Mouse (Mus musculus) T-helper 1 cell (primary cell): Measurements from ENCODE around the gene Rhobtb1.

Source experiments
- in situ Hi-C: fragments of 300-600 bp; cut with MboI, MseI; formaldehyde crosslinking; loops from one replicate; pipeline ENCODE4 v1.15.1; 2025; ENCODE audit warnings: high pct_unique_total_duplicates

The Rhobtb1 gene

DNA sequence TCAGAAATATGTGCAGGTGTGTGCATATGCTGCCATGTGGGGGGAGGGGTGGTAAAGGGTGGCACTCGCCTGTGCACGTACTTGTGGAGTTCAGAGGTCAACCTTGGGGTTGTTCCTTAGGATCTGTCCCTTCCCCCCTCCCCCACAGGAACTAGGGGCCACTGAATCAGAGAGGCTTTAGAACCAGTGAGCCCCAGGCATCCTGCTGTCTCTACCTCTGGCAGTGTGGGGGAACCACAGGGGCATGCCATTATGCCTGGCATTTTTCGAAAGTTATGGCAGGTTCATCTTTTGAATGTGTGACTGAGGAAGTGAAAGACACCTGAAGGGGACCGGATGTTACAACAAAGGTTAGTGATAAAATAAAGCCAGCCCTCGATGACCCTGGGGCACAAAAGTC, 59.4 kb downstream of the Rhobtb1 start:
- in situ Hi-C loops: no loop called here

DNA sequence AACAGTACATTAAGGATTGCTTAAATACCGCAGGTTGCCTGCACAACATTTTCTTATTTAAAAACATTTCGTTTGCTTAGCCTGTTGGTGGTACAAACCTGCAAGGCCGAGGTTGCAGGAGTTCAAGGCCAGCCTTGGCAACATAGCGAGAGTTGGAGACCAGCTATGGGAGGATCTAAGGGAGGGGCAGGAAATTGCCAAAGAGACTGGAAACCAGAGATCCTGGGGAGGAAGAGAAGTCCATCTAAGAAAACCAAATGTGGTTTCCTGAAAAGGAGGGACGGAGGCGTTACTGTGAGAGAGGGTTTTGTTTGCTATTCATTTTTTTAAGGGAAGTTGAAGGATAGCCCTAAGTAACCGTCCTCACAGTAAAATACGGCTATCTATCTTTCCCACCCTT, 60.3 kb downstream of the Rhobtb1 start:
- in situ Hi-C loops: no loop called here

DNA sequence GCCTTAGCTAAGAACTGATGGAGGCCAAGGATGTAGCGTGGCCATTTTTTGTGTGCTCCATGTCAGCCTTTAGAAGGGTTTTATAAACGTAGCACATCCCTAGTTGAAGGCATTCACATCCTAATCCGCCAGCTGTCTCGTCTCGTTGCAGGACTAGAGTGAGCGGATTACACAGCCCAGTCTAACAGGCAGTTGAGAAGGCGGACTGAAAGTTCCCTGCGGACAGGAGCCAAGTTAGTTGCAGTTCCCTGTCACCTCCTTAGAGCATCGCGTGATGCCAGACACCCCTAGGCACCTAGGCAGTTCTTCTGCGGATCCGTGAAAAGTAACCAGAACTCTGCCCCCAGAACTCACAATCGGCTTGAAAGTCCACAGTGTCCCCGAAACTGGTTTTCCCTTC, 60.7 kb downstream of the Rhobtb1 start:
- in situ Hi-C loops: no loop called here

DNA sequence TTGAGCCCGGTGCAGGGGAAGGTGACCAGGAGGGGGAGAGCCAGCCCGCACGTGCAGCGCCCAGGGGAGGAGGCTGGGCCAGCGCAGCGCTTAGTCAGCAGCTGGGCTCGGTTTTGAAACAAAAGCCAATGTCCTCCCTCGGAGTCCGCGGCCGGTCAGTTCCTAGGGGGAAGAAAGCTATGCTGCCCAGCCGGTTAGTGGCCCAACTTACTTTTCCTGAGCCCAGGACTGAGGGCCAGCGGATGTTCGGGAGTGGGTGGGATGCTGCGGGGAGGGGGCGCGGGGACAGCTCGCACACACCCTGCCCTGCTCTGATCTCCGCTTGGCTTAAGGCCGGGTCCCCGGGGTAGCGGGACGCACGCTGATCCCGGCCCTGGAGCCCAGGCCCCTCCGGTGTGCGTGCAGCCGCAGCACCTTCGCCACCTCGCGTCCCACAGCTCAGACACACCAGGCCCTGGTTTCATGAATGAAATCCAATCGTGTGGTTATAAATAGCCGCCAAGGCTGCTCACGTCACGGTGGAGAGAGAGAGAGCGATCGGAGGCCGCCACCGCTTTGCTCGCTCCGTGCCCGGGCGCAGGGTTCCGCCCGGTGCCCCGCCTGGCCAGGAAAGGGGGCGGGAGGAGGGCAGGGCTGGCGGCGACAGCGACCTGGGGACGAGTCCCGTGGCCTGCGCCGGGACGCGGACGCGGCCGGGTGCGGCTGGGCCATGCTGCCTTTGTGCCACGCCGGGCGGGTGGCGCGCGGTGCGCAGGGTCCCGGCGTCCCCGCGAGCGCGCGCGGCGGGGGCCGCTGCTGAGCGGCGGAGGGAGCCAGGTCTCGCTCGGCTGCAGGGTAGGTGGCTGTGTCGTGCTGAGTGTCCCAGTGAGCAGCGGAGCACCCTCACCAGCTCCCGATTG, 61.6 kb downstream of the Rhobtb1 start, which contains the start of gene A930033H14Rik:
TSS of gene A930033H14Rik (minus strand) at position 557 of the 899 bp plus-strand sequence.
- in situ Hi-C loops: no loop called here

DNA sequence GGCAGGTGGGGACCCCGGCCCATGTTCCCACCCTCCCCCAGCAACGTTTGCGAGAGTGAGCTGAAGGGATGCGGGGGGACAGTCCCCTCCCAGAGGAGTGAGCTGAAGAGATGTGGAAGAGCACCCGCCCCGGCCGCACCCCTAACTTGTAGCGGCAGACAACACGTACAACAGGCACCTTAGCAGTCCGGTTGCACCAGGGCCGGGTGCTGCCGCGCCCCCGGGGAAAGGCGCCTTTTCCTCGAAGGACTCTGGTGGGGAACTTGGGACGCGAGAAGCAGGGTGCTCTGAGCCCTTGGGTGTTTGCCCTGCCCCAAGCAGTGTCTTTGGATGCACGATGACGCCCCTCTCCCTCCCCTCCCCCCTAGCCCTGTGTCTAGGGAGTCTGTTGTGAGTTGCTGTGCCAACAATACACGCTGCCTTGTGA, 62.2 kb downstream of the Rhobtb1 start:
- in situ Hi-C loops: no loop called here

DNA sequence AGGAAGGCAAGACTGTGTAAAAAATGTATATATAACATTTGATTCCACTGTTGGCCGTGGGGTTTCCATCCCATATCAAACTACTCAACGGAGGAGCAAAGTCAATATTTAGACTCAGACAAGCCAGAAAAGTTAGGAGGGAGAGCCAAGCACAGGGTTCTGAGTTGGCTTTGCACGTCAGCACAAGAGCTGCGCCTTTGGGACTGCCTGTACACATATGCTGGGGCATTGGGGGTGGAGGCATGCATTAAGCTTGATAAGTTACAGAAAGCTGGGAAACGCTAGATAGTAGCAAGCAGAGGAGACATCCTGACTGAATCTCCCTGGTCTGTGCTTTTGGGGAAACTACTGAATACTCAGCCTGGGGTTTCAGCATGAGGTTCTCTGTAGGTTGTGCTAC, 62.8 kb downstream of the Rhobtb1 start:
- in situ Hi-C loops: no loop called here

DNA sequence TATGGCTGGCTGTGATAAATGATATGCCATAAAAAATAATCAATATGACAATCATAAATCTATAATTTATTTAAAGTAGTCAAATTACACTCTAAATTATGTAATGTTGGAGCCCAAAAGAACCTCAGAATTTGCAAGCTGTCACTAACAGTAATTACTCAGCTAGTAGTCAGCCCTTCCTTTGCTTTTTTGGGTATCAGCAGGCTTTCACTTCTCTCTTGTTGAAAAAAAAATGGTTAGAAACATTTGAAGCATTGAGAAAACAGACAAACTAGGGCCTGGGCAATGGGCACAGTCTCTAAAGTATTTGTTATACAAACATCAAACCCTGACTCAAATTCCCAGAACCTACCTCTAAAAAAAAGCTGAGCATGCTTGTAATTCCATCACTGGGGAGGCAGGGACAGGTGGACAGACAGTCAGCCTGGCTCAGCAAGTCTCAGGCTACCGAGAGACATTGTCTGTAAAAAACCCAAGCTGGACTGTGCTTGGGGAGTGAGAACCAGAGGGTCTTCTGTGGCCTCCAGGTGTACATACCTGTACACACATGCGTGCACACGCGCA, 66.0 kb downstream of the Rhobtb1 start:
- in situ Hi-C loops: no loop called here

DNA sequence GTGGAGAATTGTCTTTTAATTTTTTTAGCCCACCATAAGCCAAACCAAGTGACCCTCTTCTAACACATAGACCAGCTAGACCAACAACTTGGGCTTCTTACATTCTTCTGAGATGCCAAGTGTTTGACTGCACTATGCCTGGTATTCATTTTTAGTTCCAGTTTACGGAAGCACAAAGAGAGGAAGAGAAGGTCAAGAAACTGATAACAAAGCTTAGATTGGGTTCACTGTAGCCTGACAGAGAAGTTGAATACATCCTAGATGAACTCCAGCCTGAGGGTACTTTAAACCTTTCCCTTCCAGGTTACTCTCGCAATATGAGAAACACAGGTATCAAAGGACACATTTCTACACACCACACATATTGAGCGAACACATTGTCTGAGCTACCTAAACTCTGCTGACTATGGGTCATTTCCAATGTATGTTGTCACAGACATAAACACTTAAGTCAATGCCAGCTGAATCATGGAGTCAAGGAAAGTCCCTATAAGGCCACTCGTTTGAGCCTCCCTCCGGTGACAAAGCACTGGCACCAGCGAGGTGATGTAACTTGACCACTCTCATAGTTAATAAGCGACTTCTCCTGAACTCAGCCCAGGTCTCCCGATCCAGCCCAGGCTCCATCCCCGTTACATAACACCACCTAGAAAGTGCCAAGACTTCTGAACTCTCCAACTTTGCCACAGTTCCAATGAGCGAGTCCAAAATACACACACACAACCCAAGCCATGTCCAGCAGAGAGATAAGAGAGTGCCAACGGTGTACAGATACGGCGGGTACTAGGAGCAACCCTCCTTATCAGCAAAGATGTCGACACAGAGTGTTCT, 67.4 kb downstream of the Rhobtb1 start:
- in situ Hi-C loops: no loop called here

DNA sequence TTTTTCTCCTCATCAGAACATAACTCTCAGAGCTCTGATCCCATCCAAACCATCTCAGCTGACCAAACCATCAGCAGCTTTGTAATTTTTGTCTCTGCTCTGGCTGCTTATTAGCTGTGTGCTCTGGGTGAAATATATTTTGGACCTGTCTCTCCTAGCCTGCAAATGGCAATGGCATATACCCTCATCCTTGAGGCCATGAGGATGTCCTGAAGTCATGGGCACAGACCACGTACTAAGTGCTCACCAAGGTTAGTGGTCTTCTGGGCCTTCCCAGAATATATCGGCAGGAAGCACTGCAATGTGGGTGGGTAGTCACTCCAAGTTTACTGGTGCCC, 68.0 kb downstream of the Rhobtb1 start:
- in situ Hi-C loops: no loop called here

DNA sequence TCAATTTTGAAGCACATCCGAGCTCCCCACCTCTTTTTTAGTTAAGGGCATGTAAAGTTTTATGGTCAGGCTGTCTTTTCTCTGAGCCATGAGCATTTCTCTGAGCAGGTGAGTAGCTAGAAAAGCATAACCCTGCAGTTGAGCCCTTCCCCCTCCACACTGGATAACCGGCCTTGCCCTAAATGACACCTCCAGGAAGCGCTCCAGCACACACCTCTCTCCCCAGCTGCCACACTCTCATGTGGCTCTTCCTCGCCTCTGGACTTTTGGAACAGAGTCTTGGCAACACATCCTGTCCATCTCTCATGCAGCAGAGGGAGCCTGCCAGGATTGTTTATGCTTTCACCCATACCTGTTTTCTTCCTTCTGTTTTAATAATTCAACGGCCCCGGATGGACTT, 69.1 kb downstream of the Rhobtb1 start:
- in situ Hi-C loops: no loop called here

DNA sequence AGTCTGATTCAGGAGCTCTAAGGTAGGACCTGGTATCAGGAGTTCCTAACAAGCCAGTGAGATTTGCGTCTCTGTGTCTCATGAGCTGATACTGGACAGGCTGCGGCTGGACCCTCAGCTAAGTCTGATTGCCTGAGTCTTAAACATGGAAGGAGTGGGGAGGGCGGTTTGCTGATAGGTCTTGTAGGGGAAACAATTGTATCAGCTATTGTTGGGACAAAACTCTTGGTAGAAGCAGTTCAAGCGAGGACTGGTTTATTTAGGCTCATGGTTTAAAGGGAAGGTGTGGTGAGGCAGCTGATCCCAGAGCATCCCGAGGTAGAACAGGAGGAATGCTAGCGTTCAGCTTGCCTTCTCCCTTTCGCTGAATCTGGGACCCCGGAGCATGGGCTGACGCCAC, 69.9 kb downstream of the Rhobtb1 start:
- in situ Hi-C loops: no loop called here

DNA sequence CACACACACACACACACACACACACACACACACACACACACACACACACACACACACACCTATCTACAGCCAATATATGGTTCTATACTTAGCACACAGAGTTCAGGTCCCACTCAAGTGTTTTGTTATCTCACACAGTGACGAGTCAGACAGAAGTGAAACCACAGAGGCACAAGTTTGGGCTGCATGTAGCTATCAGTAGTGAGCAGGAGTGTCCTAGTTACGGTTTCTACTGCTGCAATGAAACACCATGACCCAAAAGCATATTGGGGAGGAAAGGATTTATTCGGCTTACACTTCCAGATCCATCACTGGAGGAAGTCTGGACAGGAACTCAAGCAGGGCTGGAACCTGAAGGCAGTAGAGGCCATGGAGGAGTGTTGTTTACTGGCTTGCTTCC, 70.7 kb downstream of the Rhobtb1 start:
- in situ Hi-C loops: no loop called here

DNA sequence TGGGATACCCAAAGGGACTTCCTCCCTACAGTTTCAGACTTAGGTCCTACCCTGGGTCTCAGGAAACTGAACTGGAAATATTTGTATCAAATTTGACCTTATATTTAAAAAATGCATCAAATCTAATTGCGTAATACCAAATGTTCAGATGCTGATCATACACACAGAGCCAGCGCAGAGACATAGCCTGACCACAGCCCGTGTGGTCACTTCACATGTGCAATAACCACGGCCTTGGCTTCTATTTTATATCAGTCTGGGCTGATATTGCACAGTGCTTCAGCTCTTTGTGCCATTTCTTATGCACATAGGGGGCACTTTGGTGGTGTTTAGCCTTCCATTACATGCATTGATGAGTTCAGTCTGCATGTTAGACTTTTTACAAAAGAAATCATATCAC, 72.0 kb downstream of the Rhobtb1 start:
- in situ Hi-C loops: no loop called here

DNA sequence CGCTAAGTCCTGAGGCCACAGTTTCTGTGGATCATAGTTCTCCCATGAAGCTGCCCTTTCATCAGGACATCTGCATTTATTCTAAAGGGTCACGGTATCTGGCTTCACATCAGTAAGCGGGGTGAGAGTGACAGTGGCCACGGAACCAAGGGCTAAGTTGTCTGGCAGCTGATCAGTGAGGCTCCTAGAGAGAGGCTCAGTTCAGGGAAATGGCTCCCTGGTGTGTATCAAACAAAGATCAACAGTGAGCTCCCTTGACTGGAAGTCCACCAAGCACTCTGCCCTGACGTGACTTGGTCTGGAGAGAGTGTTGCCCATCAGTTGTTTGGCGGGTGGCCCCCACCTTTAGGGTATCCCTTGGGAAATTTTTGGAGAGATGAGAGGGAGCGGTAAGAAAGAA, 73.0 kb downstream of the Rhobtb1 start:
- in situ Hi-C loops: no loop called here

DNA sequence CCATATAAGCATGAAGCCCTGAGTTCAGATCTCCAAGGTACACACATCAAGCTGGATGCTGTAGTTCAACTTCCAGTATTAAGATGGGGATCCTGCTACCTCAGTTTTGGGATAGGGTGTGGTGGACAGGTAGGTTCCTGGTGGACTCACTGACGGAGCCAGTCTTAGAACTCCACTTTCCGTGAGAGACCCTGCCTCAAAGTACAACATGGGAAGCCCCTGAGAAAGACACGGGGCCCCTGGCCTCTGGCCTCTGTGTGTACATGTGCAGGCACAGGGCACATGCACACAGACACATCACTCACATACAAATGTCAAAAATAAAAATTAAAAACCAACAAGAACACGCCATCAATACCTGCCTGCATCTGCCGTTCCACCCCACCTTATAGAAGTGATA, 74.2 kb downstream of the Rhobtb1 start:
- in situ Hi-C loops: no loop called here

DNA sequence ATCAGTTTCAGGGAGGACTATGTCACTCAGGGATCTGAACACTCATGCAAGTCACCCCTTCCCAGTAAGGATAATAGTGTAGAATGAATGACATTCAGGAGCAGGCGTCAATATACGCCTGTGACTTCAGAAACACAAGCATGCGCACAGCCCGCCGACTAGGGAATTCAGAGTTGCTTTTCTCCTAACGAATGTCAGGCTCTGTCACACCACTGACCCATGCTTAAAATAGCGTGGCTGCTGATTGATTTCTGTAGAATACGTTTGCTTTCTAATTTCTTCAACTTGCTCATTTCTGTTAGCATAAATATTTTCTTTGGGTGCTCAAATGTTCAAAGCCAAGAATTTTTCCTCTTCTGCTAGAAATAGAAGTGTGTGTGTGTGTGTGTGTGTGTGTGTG, 74.7 kb downstream of the Rhobtb1 start:
- in situ Hi-C loops: no loop called here

DNA sequence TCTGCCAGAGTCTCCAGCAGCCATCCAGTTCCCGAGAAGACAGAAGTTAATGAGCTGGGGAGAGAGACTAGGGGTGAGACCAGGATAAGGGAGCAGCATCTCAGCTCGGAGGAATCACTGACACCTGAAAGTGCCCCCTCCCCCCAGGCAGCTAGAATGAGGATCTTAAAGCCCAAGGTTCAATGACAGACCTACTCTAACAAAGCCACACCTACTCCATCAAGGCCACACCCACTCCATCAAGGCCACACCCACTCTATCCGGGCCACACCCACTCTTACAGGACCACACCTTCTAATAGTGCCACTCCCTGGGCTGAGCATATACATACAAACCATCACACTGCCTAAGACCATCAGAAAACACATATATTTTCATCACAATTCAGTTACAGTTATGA, 86.0 kb downstream of the Rhobtb1 start:
- in situ Hi-C loops: no loop called here

DNA sequence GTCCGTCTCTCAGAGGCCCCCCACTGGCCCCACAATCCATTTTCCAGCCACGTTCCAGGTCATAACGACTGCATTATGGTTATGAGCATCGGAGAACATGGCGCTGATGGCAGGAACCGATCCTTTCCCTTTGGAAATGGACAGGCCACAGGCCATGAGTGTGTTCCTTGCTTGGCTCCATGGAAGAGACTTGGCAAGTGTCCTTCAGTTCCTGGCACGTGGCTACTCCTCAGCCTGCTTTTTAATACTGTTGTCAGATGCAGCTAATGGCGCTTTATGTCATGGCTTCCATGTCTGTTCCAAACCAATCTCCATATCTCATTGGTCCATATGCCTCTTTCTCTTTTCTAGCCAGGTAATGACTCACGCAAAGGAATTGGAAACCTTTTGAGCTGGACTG, 86.5 kb downstream of the Rhobtb1 start:
- in situ Hi-C loops: no loop called here

DNA sequence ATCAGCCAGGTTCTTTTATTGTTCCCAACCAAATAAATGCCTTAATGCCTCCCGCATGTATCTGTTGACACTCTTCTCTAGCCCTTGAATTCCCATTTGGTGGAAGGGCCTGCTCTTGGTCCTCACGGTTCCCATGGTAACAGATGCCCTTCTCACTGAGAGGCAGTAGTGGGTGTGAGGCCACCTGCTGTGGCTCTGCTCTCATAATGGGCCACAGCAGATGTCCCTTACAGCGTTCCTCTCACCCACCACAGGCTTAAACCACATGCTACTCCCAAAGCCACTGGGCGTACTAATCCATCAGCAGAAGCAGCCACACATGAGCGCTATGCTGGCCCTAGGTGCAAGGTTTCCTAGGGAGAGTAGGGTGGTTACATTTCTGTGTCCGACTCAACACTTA, 87.1 kb downstream of the Rhobtb1 start:
- in situ Hi-C loops: no loop called here

DNA sequence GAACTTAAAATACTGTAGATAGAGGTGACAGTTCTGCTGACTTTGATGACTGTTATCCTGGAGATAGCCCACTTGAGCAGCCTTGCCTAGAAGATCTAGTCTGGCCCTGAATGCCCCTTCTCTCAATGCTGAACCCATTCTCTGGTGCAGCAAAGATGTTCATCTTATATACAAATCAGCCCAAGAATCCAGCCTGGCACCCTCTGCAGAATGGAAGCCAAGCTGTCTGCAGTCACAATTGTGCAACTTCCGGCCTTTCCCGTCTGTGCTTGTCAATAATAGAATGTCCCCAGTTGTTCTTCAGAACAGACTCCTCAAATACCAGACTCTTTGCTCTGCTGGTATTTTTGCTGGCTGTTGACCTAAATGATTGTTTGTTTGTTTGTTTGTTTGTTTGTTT, 89.3 kb downstream of the Rhobtb1 start:
- in situ Hi-C loops: no loop called here

DNA sequence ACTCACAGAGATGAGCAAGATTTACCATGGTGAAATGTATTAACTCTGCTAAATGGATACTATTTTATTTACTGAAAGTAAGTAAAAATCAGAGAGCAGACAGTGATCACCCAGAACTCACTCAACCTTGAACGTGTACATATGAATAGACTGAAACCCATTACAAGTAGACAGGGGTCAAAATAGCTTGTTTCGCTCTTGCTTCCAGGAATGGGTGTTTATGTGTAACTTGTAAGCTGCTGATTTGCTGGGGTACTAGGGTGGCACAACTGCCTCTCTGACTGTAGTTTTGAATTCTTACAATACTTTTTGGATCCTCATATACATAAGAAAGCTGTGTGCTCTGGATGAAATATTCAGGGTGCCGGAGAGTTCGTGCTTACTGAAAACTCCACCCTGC, 93.9 kb downstream of the Rhobtb1 start:
- in situ Hi-C loops: no loop called here

DNA sequence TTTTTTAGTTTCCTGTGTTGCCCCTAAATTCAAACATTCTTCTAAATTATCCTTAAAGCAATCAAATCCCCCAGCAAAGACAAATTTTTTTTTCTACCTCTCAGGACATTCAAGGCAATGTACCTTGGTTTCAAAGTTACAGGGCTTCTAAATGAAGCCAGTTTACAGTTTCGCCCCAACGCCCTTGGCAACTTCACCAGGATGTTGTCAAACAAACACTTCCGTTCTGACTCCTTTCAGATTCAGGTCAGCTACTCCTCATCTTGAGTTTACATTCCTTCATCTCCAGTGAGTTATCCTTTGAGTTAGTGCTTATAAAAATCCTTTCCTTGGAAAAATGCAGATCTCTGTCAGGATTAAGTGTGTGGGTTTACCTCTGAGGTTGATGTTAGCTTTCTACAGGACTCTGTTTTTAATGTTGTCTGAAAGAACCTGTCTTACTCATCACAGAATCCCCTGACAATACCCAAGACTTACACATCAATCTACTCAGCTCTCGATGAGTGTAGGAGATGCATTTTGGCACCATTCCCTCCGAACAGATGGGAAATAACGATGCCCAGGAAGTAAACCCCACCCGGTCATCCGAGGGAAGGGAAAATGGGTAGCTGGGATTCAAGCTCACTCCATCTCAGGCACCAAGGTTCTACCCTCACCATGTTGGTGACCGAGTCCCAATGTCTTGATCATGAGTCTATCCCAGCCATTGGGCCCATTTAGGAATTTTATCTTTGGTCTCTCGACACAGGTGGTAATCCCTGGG, 94.9 kb downstream of the Rhobtb1 start:
- in situ Hi-C loops: no loop called here
